Mouse (Mus musculus) hindbrain, embryonic 12.5 days (tissue): Measurements from ENCODE around the gene Arhgef40. TPM values are rescaled to one million over a fixed set of nuclear protein-coding genes. Genes with fewer than 3 reads are reported as not detected.
A peak's percentile ranks its signal among the peaks of the same experiment; 100 is the strongest.

ENCODE experiments used
- ATAC-seq: fragments of 200-750 bp; cut with Nextera tagmentation; 2 replicates; pipeline ENCODE4 v1.8.0; 2017; ENCODE audit warnings: moderate TSS enrichment; ENCODE audit not compliant: low FRiP score
- H3K27ac ChIP-seq: fragments of 300-500 bp; sonication (generic); 2 replicates; pipeline ENCODE4 v1.5.1; 2016; ENCODE audit warnings: mild to moderate bottlenecking
- H3K27me3 ChIP-seq: fragments of 300-500 bp; sonication (generic); 2 replicates; pipeline ENCODE4 v1.6.1; 2016; ENCODE audit warnings: mild to moderate bottlenecking
- H3K36me3 ChIP-seq: fragments of 300-500 bp; sonication (generic); 2 replicates; pipeline ENCODE4 v1.6.1; 2016; ENCODE audit warnings: mild to moderate bottlenecking
- H3K4me1 ChIP-seq: fragments of 300-500 bp; sonication (generic); 2 replicates; pipeline ENCODE4 v1.6.1; 2016
- H3K4me2 ChIP-seq: fragments of 300-500 bp; sonication (generic); replicated peaks from 2 replicates; pipeline ENCODE4 v1.6.1; 2016; ENCODE audit warnings: mild to moderate bottlenecking
- H3K4me3 ChIP-seq: fragments of 300-500 bp; sonication (generic); 2 replicates; pipeline ENCODE4 v1.5.1; 2016; ENCODE audit warnings: mild to moderate bottlenecking
- H3K9ac ChIP-seq: fragments of 300-500 bp; sonication (generic); 2 replicates; pipeline ENCODE4 v1.6.1; 2016; ENCODE audit warnings: mild to moderate bottlenecking, moderate library complexity
- H3K9me3 ChIP-seq: fragments of 300-500 bp; sonication (generic); replicated peaks from 2 replicates; pipeline ENCODE4 v1.6.1; 2016; ENCODE audit warnings: mild to moderate bottlenecking
- WGBS: fragments of 180-500 bp; shearing (Covaris S2); methylation state at CpG from one replicate; pipeline ENCODE4 v1.1.7; 2016; 5-methylcytosine and 5-hydroxymethylcytosine counted together
- polyA plus RNA-seq: library from polyadenylated mRNA; unstranded; fragments of >200 nt; fragmentation: Nextera tagmentation; extraction: Ambion mirVana; gene quantifications from 2 replicates; pipeline ENCODE4 v1.2.1, GENCODE M21; 2016

Gene Arhgef40
- 126 and 133 TPM in 2 replicates for polyA plus RNA-seq

DNA sequence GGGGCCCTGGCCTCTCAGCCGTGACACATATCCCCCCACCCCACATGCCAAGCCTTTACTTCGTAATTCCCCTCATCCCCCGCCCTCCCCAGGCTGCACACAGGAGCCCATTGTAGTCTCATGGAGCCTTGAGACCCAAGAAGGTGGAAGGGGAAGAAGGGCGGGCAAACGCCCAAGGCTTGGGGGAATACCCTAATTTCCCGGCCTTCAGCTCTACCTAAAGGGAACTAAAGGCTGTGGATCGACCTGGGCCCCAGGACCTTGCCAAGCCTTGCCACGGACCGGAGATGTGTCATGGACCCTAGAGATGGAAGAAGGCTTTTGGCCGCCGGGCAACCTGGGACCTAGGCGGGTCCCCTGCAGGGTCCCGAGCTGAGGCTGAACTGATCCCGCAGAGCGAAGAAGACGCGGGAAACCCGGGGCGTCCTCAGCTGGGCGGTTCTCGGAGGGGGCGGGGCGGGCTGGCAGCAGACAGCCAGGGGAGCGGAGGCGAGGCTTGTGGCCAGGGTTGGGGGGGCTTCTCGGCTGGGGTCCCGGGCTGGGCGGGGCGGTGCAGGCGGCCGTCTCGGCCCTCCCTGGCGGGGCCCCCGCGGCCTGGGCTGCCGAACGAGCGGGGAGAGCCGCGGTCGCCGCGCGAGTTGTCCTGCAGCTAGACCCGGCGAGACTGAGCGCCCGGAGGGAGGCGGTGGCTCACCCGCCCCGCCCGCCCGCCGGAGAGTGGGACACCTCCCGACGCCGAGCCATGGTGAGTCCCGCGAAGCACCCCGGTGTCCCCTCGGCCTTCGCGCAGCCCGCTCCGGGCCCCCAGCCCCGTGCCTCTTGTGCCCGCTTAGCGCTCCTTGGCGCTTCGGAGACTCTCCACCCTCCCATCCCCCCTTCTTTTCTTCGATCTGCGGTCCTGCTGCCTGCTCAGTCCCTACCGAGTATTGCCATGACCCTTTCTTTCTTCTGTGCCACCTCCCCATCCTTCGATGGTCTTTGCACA, at the start of gene Arhgef40:
Gene Arhgef40 (plus strand): TSS at position 473 of the 985 bp plus-strand sequence.
- Histone ChIP-seq H3K9me3 (no peaks in the 10 kb centered on the region), H3K4me2 (peak within 1 kb of the TSS; percentile 79), H3K4me1 (peaks cover 26% of the 10 kb centered on the region), H3K27ac (peak within 1 kb of the TSS; percentile 90), H3K9ac (peak within 1 kb of the TSS; percentile 79), H3K4me3 (peak within 1 kb of the TSS; percentile 68), H3K27me3 (no peaks in the 10 kb centered on the region), H3K36me3 (peaks cover 21% of the 10 kb centered on the region)
- WGBS: under 1% methylated on average over 63 of the region's 74 CpGs
- ATAC-seq: peak; percentile 92

DNA sequence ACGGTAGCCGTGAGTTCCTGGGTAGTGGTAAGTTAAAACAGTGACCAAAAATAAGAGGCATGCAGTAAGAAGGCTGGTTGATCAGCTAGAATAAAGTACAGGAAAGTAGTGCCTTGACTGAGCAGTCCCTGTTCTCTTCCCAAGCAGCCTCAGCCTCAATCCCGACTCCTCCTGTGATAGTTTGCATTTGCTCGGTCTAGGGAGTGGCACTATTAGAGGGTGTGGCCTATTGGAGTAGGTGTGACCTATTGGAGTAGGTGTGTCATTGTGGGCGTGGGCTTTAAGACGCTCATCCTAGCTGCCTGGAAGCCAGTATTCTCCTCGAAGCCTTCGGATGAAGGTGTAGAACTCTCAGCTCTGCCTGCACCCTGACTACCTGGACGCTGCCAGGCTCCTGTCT, 45.5 kb upstream of the Arhgef40 start:
- no peak overlapping the region for H3K4me2 ChIP-seq
- H3K4me1 ChIP-seq: peaks cover 6% of the 10 kb centered on the region
- no peaks in the 10 kb centered on the region for H3K27me3 ChIP-seq
- WGBS: 87% methylated on average over 9 of the region's 9 CpGs
- H3K9me3 ChIP-seq: no peaks in the 10 kb centered on the region
- no peaks in the 10 kb centered on the region for H3K36me3 ChIP-seq
- no peak overlapping the region for H3K27ac ChIP-seq
- H3K9ac ChIP-seq: no peak overlapping the region
- H3K4me3 ChIP-seq: no peak overlapping the region
- ATAC-seq: no peak

DNA sequence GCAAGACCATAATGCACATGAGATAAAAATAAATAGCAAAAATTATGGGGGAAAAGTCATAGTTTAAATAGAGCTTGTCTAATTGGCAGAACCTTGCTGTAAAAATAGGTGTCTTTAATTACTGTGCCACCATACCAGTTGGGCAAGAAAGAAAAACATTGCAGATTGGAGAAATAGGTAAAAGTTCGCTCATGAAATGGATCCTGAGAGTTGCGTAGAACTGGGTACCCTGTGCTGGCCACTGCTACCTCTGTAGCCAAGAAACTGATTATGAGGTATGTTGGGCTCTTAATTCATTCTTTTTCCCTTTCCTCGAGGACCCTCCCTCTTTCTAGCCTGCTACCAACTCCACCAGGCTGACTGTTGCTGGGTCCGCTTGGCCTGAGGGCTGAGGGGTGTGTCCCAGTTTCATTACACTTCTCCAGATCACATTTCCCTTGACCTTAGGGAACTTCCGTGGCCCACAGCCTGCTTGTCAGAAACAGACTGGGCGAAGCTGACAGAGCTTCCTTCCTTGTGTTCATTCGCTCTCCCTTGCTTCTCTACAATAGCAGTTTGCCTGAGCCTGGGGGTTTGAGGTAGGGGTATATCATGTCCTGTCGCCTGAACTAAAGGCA, 43.5 kb upstream of the Arhgef40 start:
- WGBS: 37% methylated on average over 8 of the region's 8 CpGs
- Histone ChIP-seq H3K4me2 (no peak overlapping the region), H3K4me1 (peaks cover 6% of the 10 kb centered on the region), H3K9ac (no peak overlapping the region), H3K4me3 (no peak overlapping the region), H3K9me3 (no peaks in the 10 kb centered on the region), H3K27me3 (no peaks in the 10 kb centered on the region), H3K27ac (no peak overlapping the region), H3K36me3 (no peaks in the 10 kb centered on the region)
- no peak for ATAC-seq

DNA sequence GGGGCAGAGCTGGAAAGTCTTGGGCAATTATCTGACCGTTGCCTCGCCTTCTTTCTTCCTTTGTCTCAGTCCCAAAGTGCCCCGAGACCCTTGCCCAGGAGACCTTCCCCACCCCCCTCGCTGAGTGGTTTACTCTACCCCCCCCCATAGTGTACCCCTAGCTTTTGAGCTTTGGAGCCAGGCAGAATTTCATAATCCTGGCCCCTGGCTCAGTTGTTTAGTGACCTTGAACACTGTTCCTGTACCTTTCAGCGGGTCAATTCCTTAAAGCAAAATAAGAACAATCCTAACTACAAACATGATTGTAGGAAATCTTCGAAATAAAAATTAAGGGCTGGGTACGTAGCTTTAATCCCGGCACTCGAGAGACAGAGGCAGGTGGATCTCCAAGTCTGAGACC, 42.9 kb upstream of the Arhgef40 start:
- H3K36me3 ChIP-seq: no peaks in the 10 kb centered on the region
- H3K27ac ChIP-seq: no peak overlapping the region
- WGBS: 56% methylated on average over 9 of the region's 9 CpGs
- no peak overlapping the region for H3K4me3 ChIP-seq
- H3K27me3 ChIP-seq: no peaks in the 10 kb centered on the region
- no peaks in the 10 kb centered on the region for H3K9me3 ChIP-seq
- peaks cover 6% of the 10 kb centered on the region for H3K4me1 ChIP-seq
- H3K9ac ChIP-seq: no peak overlapping the region
- H3K4me2 ChIP-seq: no peak overlapping the region
- ATAC-seq: no peak

DNA sequence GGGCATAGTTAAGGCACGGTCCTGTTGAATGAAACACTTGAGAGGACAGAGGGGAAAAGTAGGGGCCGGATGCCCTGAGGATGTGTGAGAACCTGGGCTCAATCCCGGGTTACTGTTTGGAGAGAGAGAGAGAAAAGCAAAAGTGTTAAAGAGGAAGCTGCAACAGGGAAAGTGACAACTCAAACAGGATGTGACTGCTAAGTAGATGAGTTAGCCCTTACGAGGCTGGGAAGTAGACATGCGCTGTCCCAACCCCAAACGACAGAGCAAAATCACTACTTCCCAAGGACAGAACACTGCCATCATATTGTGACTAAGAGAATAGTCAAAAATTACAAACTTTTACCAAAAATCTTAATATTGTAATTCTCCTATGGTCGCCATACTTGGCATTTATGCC, 42.3 kb upstream of the Arhgef40 start:
- Histone ChIP-seq H3K4me1 (peaks cover 6% of the 10 kb centered on the region), H3K9me3 (no peaks in the 10 kb centered on the region), H3K4me2 (no peak overlapping the region), H3K9ac (no peak overlapping the region), H3K27ac (no peak overlapping the region), H3K27me3 (no peaks in the 10 kb centered on the region), H3K36me3 (no peaks in the 10 kb centered on the region), H3K4me3 (no peak overlapping the region)
- 65% methylated on average over 7 of the region's 7 CpGs for WGBS
- ATAC-seq: no peak

DNA sequence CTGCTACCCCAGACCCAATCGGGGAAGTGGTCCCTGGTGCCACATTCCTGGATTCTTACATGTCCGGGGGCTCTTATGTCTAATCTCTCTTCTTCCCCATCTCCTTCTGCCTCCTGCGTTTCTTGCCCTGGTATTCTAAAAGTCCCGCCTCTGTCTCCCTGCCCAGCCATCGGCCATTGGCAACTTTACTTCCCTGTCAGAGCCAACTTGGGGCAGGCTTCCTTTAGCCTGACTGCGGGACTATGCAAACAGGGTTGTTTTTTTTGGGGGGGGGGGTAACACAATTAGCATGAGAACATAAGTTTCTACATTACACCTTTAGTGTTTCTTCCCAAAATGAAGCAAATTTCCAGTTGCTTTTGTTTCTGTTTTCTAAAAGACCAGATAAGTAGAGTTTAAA, 41.2 kb upstream of the Arhgef40 start:
- Histone ChIP-seq H3K27me3 (no peaks in the 10 kb centered on the region), H3K36me3 (no peaks in the 10 kb centered on the region), H3K9ac (no peak overlapping the region), H3K4me1 (peaks cover 6% of the 10 kb centered on the region), H3K27ac (no peak overlapping the region), H3K4me2 (no peak overlapping the region), H3K4me3 (no peak overlapping the region), H3K9me3 (no peaks in the 10 kb centered on the region)
- no peak for ATAC-seq
- WGBS: 88% methylated on average over 6 of the region's 6 CpGs

DNA sequence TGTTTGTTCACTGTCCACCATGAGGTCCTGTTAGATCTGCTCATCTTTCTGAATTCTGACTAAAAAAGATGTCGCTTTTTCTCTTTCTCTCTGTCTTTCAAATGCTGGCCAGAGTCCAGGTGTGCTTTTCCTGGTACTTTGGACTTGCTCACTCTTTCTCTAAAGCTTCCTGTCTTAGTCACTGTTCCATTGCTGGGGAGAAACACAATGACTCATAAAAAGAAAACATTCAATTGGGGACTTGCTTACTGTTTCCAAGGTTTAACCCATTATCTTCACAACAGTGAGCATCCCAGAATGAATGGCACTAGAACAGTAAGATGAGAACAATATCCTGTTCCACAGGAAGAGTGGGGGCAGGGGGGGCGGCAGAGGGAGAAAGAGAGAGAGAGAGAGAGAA, 24.2 kb upstream of the Arhgef40 start:
- Histone ChIP-seq H3K4me2 (no peak overlapping the region), H3K4me3 (no peak overlapping the region), H3K27me3 (no peaks in the 10 kb centered on the region), H3K4me1 (no peaks in the 10 kb centered on the region), H3K36me3 (no peaks in the 10 kb centered on the region), H3K27ac (no peak overlapping the region), H3K9me3 (peaks cover 4% of the 10 kb centered on the region; the same call in 1 of the 2 replicates), H3K9ac (no peak overlapping the region)
- no peak for ATAC-seq
- WGBS: 85% methylated on average over 2 of the region's 2 CpGs

DNA sequence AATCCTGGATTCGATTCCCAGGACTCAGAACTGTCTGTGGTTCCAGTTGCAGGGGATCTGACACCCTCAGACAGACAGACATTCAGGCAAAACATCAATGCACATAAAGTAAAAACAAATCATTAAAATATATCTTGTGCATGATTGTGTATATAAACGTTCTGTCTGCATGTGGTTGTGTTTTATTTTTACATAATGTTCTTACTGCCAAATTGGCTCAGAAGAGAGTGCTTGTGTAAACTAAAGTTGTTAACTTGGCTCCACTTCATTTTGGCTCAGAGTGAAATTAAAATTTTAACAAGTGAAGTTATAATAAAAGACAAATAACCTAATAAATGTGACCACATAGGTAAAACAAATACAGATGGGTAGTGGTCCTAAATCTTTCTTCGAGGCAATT, 17.1 kb upstream of the Arhgef40 start:
- H3K9me3 ChIP-seq: no peaks in the 10 kb centered on the region
- ATAC-seq: no peak
- no peaks in the 10 kb centered on the region for H3K4me1 ChIP-seq
- no peaks in the 10 kb centered on the region for H3K27me3 ChIP-seq
- H3K9ac ChIP-seq: no peak overlapping the region
- H3K4me3 ChIP-seq: no peak overlapping the region
- WGBS: 87% methylated on average over 3 of the region's 3 CpGs
- H3K27ac ChIP-seq: no peak overlapping the region
- H3K4me2 ChIP-seq: no peak overlapping the region
- H3K36me3 ChIP-seq: no peaks in the 10 kb centered on the region

DNA sequence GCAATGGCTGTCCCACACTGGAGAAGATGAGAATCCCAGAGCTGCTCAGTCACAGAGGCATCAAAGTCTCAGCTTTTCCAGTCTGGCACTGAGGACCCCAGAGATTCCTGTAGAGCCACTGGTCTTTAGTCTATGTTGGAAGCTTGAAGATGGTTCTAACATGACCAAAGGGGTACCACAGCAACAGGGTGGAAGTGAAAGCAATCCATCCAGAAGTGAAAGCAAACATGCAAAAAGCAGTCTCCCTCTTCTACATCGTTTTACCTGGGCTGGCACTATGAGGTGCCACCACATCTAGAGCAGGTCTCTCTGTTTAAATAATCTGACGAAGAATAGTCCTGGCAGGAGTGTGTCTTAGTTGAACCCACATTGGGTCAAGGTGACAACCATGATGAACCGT, 5.3 kb upstream of the Arhgef40 start:
- Histone ChIP-seq H3K9me3 (no peaks in the 10 kb centered on the region), H3K4me2 (no peak overlapping the region), H3K27ac (no peak overlapping the region), H3K9ac (no peak overlapping the region), H3K4me1 (peaks cover 6% of the 10 kb centered on the region; the same call in 1 of the 2 replicates), H3K27me3 (no peaks in the 10 kb centered on the region), H3K36me3 (no peaks in the 10 kb centered on the region), H3K4me3 (no peak overlapping the region)
- WGBS: 89% methylated on average over 3 of the region's 3 CpGs
- no peak for ATAC-seq

DNA sequence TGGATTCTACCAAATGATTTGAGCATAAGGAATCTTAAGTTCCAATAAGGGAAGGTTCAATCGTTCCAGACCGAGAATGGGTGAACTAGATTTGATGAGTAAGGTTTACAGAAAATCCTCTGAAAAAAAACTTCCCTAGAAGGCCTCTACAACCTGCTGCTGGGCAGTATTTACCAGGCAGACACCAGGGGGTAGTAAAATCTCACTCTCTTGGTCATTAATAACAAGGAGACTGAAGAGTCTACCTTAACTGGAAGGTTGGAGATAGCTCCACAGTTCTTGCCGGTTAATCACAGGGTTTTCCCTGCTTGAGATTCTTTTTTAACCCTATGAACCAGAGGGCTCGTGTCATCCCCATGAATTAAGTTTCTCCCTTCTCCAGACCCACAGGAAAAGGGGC, 1.3 kb upstream of the Arhgef40 start:
- WGBS: 66% methylated on average over 4 of the region's 4 CpGs
- ATAC-seq: no peak
- Histone ChIP-seq H3K4me1 (peaks cover 16% of the 10 kb centered on the region), H3K9ac (no peak overlapping the region), H3K36me3 (peaks cover 10% of the 10 kb centered on the region), H3K27ac (no peak overlapping the region), H3K4me2 (no peak overlapping the region), H3K4me3 (no peak overlapping the region), H3K27me3 (no peaks in the 10 kb centered on the region), H3K9me3 (no peaks in the 10 kb centered on the region)

DNA sequence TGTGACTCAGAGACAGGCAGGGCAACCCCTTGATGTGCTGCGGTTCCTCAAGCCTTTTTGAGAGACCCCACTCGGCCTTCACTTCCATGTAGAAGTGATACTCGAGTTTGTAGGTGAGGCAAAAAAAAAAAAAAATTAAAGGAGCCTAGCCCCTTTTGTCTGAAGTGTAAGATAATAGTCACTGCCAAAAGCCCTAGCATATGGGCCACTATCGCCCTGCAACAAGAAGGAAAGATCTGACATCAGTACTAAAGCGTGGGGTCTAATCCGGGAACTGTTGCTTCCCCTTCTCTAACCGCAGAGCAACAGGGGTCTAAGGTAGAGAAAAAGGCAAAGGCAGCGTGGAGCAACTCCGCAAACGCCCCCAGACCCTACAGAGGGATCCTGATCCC, 668 bp upstream of the Arhgef40 start:
- ATAC-seq: no peak
- Histone ChIP-seq H3K36me3 (peaks cover 14% of the 10 kb centered on the region), H3K9ac (peak overlapping the region; percentile 79), H3K9me3 (no peaks in the 10 kb centered on the region), H3K4me1 (peaks cover 20% of the 10 kb centered on the region), H3K4me3 (peak overlapping the region; percentile 68), H3K27ac (peak overlapping the region; percentile 90), H3K27me3 (no peaks in the 10 kb centered on the region), H3K4me2 (peak overlapping the region; percentile 79)
- 6% methylated on average over 10 of the region's 10 CpGs for WGBS

DNA sequence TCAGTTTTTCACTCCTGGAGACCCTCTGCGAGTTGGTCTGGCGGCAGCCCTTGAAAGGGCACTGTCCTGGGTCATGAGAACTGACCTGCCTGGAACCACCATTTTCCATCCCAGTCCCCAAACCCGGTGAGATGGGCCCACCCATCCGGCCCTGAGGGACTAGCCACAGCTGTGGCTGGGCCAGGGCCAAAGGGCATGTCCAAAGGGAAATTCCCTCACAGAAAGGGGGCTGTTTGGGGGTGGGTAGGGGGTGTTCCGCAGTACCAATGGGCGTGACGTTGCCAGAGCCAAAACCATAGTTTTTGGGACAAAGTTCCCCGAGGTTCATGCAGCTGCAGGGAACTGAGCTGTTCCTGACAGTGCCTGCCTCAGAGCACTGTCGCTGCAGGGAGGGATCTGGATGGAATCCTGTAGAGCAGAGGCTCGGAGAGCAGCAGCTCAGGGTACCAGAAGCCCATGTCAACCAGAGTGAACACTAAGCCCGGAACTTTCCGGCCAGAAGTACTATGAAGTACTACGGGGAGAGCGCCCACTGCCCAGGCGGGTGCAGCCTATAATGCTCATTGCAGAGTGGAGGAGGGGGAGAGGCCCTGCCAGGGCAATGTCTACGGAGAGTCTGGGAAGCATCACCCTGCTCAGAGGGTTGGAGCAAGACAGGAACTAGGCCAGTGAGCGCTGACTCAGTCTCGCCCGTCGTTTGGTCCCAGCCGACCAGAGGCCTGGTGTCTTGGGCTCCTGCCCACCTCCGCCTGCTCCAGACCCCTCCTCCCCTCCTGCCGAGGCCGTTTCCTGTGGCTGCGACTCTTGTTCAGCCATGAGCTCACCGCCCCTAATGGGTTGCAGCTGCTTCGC, 1.0 kb downstream of the Arhgef40 start:
- Histone ChIP-seq H3K36me3 (peaks cover 31% of the 10 kb centered on the region), H3K4me1 (peaks cover 28% of the 10 kb centered on the region), H3K27ac (peak overlapping the region; percentile 90), H3K27me3 (no peaks in the 10 kb centered on the region), H3K9me3 (no peaks in the 10 kb centered on the region), H3K9ac (peak overlapping the region; percentile 79), H3K4me2 (peak overlapping the region; percentile 79), H3K4me3 (peak overlapping the region; percentile 68)
- peak; percentile 62 for ATAC-seq
- 1% methylated on average over 27 of the region's 27 CpGs for WGBS
